Mouse (Mus musculus): ENCODE measurements around the gene Gm12185. TPM values are rescaled to one million over a fixed set of nuclear protein-coding genes. Genes with fewer than 3 reads are reported as not detected.

Gm12185 gene
- total RNA-seq, 2 experiments from 2014 or later, result 0.87 to 2.5 TPM

DNA sequence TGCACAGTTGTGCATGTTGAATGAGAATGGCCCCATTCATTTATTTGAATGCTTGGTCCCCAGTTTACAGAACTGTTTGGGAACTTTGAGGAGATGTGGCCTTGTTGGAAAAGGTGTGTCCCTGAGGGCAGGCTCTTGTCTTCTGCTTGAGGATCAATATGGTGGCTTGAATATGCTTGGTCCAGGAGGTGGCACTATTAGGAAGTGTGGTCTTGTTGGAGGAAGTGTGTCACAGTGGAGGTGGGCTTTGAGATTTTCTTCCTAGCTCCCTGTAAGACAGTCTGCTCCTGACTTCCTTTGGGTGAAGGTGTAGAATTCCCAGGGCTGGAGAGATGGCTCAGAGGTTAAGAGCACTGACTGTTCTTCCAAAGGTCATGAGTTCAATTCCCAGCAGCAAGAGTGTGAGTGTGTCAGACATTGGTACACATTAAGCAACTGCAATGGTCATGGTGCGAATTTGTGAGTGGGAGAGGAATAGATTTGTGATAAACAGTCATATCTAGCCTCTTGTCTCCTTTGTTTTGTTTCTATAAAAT is 129.2 kb downstream of the Gm12185 start:
- DNase-seq (ENCODE audit: low spot score in 2 of 2), result no peak

- DNase-seq (ENCODE audit: low spot score in 2 of 2), result no peak
Measured at GRCm38 (mm10) chr11:48859014-48859413, 133.0 kb downstream of the Gm12185 start.

Other genes with a start within 250 kb of the Gm12185 start
- gene Rack1, start 191.9 kb downstream of the Gm12185 start, total RNA-seq (2021), result 100 to 1,000 TPM; 940 to 975 TPM
- 10 to 100 TPM; 62.4 to 69.7 TPM for gene Trim41, start 174.9 kb downstream of the Gm12185 start, total RNA-seq (2021)
- 10 to 100 TPM in 1 of 2 experiments, 1 to 10 TPM in 1; 9.5 to 14.2 TPM for gene Trim7, start 166.1 kb downstream of the Gm12185 start, total RNA-seq (2021)
- 1 to 10 TPM; 5.3 to 5.4 TPM for gene Gm12184, start 165.6 kb downstream of the Gm12185 start, total RNA-seq (2021)
- gene Irgm1, start 120.5 kb downstream of the Gm12185 start, total RNA-seq (2021), result 10 to 100 TPM; 17.3 to 20.1 TPM
- gene Gm5431, start 90.0 kb downstream of the Gm12185 start, total RNA-seq (2021), result under 1 TPM; 0.73 to 0.96 TPM
- 1 to 10 TPM; 8.2 to 9.1 TPM for gene Psme2b, start 46.0 kb downstream of the Gm12185 start, total RNA-seq (2021)
- under 1 TPM; 0.14 to 0.28 TPM for gene Olfr56, start 13.3 kb downstream of the Gm12185 start, total RNA-seq (2021)
- gene 9930111J21Rik1, start 12.8 kb downstream of the Gm12185 start, total RNA-seq (2021), result 1 to 10 TPM; 1.5 to 1.6 TPM
- gene Tgtp1, start 1.9 kb upstream of the Gm12185 start, total RNA-seq (2021), result 1 to 10 TPM; 1.9 to 4.2 TPM
- 1 to 10 TPM; 1.6 to 2.8 TPM for gene 9930111J21Rik2, start 59.0 kb upstream of the Gm12185 start, total RNA-seq (2021)
- 1 to 10 TPM in 1 of 2 experiments, not detected in 1; 1.2 TPM for gene Tgtp2, start 72.0 kb upstream of the Gm12185 start, total RNA-seq (2021)
- gene Ifi47, start 84.4 kb upstream of the Gm12185 start, total RNA-seq (2021), result 1 to 10 TPM; 3.3 to 6.7 TPM
- gene Olfr1396, start 122.6 kb upstream of the Gm12185 start, total RNA-seq (2021), result under 1 TPM; 0.25 TPM
- gene Olfr1395, start 150.0 kb upstream of the Gm12185 start, total RNA-seq (2021), result not detected
- gene Olfr1394, start 162.2 kb upstream of the Gm12185 start, total RNA-seq (2021), result not detected
- gene Btnl9, start 194.9 kb upstream of the Gm12185 start, total RNA-seq (2021), result 10 to 100 TPM; 15.6 to 16.7 TPM
- gene Zfp62, start 211.1 kb upstream of the Gm12185 start, total RNA-seq (2021), result 10 to 100 TPM; 47.3 to 48.7 TPM